Mouse (Mus musculus): ENCODE data around the gene Dusp14.

Dusp14 gene

GRCm38 (mm10) chr11:84069034-84069370 is at the start of gene Dusp14:
Gene Dusp14 (minus strand): TSS chr11:84069261.
- no peak for DNase-seq (ENCODE audit: low read depth, low spot score)

- DNase-seq (ENCODE audit: low read depth, low spot score): no peak
Observed at GRCm38 (mm10) chr11:84117431-84117830, 48.4 kb upstream of the Dusp14 start.

GRCm38 (mm10) chr11:84116221-84116620 is 47.2 kb upstream of the Dusp14 start:
- DNase-seq (ENCODE audit: low read depth, low spot score): no peak

GRCm38 (mm10) chr11:84115646-84116045 is 46.6 kb upstream of the Dusp14 start:
- DNase-seq (ENCODE audit: low read depth, low spot score): no peak

- no peak for DNase-seq (ENCODE audit: low read depth, low spot score)
Observed at GRCm38 (mm10) chr11:84113623-84114022, 44.6 kb upstream of the Dusp14 start.

GRCm38 (mm10) chr11:84107137-84107536 is 38.1 kb upstream of the Dusp14 start:
- no peak for DNase-seq (ENCODE audit: low read depth, low spot score)

GRCm38 (mm10) chr11:84104036-84104435 is 35.0 kb upstream of the Dusp14 start:
- no peak for DNase-seq (ENCODE audit: low read depth, low spot score)

GRCm38 (mm10) chr11:84101182-84101581 is 32.1 kb upstream of the Dusp14 start:
- DNase-seq (ENCODE audit: low read depth, low spot score): no peak

- no peak for DNase-seq (ENCODE audit: low read depth, low spot score)
Observed at GRCm38 (mm10) chr11:84097251-84097998, 28.4 kb upstream of the Dusp14 start.

- DNase-seq (ENCODE audit: low read depth, low spot score): no peak
Observed at GRCm38 (mm10) chr11:84095084-84095483, 26.0 kb upstream of the Dusp14 start.

- DNase-seq (ENCODE audit: low read depth, low spot score): no peak
Observed at GRCm38 (mm10) chr11:84090572-84090971, 21.5 kb upstream of the Dusp14 start.

GRCm38 (mm10) chr11:84081901-84082300 is 12.8 kb upstream of the Dusp14 start:
- no peak for DNase-seq (ENCODE audit: low read depth, low spot score)

- no peak for DNase-seq (ENCODE audit: low read depth, low spot score)
Observed at GRCm38 (mm10) chr11:84080327-84080726, 11.3 kb upstream of the Dusp14 start.

GRCm38 (mm10) chr11:84079887-84080286 is 10.8 kb upstream of the Dusp14 start:
- no peak for DNase-seq (ENCODE audit: low read depth, low spot score)

GRCm38 (mm10) chr11:84079361-84079760 is 10.3 kb upstream of the Dusp14 start:
- no peak for DNase-seq (ENCODE audit: low read depth, low spot score)

GRCm38 (mm10) chr11:84078601-84079000 is 9.5 kb upstream of the Dusp14 start:
- DNase-seq (ENCODE audit: low read depth, low spot score): no peak

- DNase-seq (ENCODE audit: low read depth, low spot score): no peak
Observed at GRCm38 (mm10) chr11:84077008-84077407, 7.9 kb upstream of the Dusp14 start.

- DNase-seq (ENCODE audit: low read depth, low spot score): no peak
Observed at GRCm38 (mm10) chr11:84073816-84074764, 5.0 kb upstream of the Dusp14 start.

- no peak for DNase-seq (ENCODE audit: low read depth, low spot score)
Observed at GRCm38 (mm10) chr11:84072904-84073651, 4.0 kb upstream of the Dusp14 start.

GRCm38 (mm10) chr11:84068191-84069033 is 649 bp downstream of the Dusp14 start:
- no peak for DNase-seq (ENCODE audit: low read depth, low spot score)

- DNase-seq (ENCODE audit: low read depth, low spot score): no peak
Observed at GRCm38 (mm10) chr11:84067720-84068190, 1.3 kb downstream of the Dusp14 start.

All from WW6 (cell line).